Mouse (Mus musculus) heart, postnatal 0 days (tissue): Measurements from ENCODE around the gene Rdh16f1. TPM values are rescaled to one million over a fixed set of nuclear protein-coding genes. Genes with fewer than 3 reads are reported as not detected.
A peak's percentile ranks its signal among the peaks of the same experiment; 100 is the strongest.

Experiments
- ATAC-seq: fragments of 200-750 bp; cut with Nextera tagmentation; 2 replicates; pipeline ENCODE4 v1.8.0; 2017; ENCODE audit warnings: low read depth, moderate number of reproducible peaks, moderate library complexity; ENCODE audit not compliant: insufficient read depth
- DNase-seq: peaks from one replicate; pipeline ENCODE4 v3.0.0-alpha.2; 2016; ENCODE audit warnings: low spot score
- H3K27ac ChIP-seq: fragments of 300-500 bp; sonication (generic); 2 replicates; pipeline ENCODE4 v1.5.1; 2014; ENCODE audit warnings: low read depth, mild to moderate bottlenecking
- H3K27me3 ChIP-seq: fragments of 300-500 bp; sonication (generic); 2 replicates; pipeline ENCODE4 v1.6.1; 2014; ENCODE audit warnings: low read length, mixed read lengths; ENCODE audit not compliant: control insufficient read depth, insufficient read depth
- H3K36me3 ChIP-seq: fragments of 300-500 bp; sonication (generic); replicated peaks from 2 replicates; pipeline ENCODE4 v1.6.1; 2014; ENCODE audit warnings: low read length, mixed read lengths; ENCODE audit not compliant: control insufficient read depth, insufficient read depth
- H3K4me1 ChIP-seq: fragments of 300-500 bp; sonication (generic); 2 replicates; pipeline ENCODE4 v1.6.1; 2014; ENCODE audit warnings: antibody characterized with exemption; ENCODE audit not compliant: control insufficient read depth, insufficient read depth
- H3K4me2 ChIP-seq: fragments of 300-500 bp; sonication (generic); 2 replicates; pipeline ENCODE4 v1.6.1; 2014; ENCODE audit warnings: low read depth, mild to moderate bottlenecking, low read length, moderate library complexity
- H3K4me3 ChIP-seq: fragments of 300-500 bp; sonication (generic); 2 replicates; pipeline ENCODE4 v1.5.1; 2014; ENCODE audit warnings: low read depth, low read length
- H3K9ac ChIP-seq: fragments of 300-500 bp; sonication (generic); replicated peaks from 2 replicates; pipeline ENCODE4 v1.6.1; 2014; ENCODE audit warnings: low read depth, low read length, mixed read lengths
- H3K9me3 ChIP-seq: fragments of 300-500 bp; sonication (generic); replicated peaks from 2 replicates; pipeline ENCODE4 v1.6.1; 2016; ENCODE audit warnings: low read length; ENCODE audit not compliant: control insufficient read depth
- CTCF ChIP-seq: IDR thresholded peaks from 2 replicates; pipeline ENCODE4 v1.5.1; 2016; ENCODE audit warnings: antibody characterized with exemption, control low read depth, low read depth
- EP300 ChIP-seq: IDR thresholded peaks from 2 replicates; pipeline ENCODE4 v1.6.1; 2016; ENCODE audit warnings: antibody characterized with exemption, low read depth
- WGBS: fragments of 180-500 bp; shearing (Covaris S2); extraction: QIAGEN DNeasy Blood & Tissue Kit; methylation state at CpG from one replicate; pipeline ENCODE4 v1.1.7; 2014; 5-methylcytosine and 5-hydroxymethylcytosine counted together
- polyA plus RNA-seq: library from polyadenylated mRNA; unstranded; fragments of >200 nt; fragmentation: Nextera tagmentation; extraction: Ambion mirVana; gene quantifications from 2 replicates; pipeline ENCODE4 v1.2.1, GENCODE M21; 2015
- total RNA-seq: library from RNA; depleted of rRNA; stranded (reverse); fragments of >200 nt; gene quantifications from 2 replicates; pipeline ENCODE4 v1.2.3, GENCODE M21; 2014; ENCODE audit warnings: low replicate concordance; rRNA removed

The Rdh16f1 gene
- not detected in 2 replicates for total RNA-seq
- polyA plus RNA-seq: 0.22 TPM in 1 of 2 replicates, not detected in the other

DNA sequence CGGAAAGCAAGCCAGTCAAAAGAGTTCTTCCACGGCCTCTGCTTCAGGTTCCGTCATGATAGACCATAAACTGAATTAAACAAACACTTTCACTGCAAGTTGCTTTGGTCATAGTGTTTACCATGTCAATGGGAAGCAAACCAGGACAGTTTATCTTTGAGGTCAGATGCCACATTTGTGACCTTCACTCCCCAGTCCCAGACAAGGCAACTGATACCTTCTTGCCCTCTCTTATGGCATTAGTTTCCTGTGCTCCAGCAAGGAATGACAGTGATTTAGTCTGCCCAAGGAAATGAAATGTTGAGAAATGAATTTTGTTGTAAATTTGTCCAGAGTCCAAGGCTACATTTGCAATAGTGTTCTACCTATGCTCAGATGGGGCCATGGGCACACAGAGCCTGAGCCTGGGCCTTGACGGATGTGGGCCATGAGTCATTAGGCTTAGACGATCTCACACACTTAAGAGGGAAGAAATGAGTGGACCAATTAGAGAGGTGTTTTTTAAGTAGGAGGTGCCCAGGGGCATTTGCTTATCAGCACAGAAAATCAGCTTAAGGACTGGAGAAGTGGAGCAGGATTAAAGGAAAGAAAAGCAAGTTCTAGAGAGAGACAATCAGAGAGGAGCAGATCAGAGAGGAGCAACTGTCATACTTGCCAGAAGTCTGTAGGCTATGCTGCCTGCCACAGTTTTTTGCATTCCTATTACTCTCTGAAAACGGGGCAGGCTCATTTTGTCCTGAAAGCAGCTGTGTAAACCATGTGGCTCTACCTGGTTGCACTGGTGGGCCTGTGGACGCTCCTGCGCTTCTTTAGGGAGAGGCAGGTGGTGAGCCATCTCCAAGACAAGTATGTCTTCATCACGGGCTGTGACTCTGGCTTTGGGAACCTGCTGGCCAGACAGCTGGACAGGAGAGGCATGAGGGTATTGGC lies at the start of gene Rdh16f1, which contains the start of gene Rdh1:
Rdh16f1 (plus strand) TSS at position 607 of the 930 bp plus-strand sequence.
Rdh1 (plus strand) TSS at position 541 of the 930 bp plus-strand sequence.
- no peak within 1 kb of the TSS for H3K9ac ChIP-seq
- H3K9me3 ChIP-seq: no peaks in the 10 kb centered on the region
- H3K36me3 ChIP-seq: no peaks in the 10 kb centered on the region
- DNase-seq (no peak), ATAC-seq (no peak)
- 57% methylated on average over 9 of the region's 9 CpGs for WGBS
- H3K4me2 ChIP-seq: no peak within 1 kb of the TSS
- TF ChIP-seq CTCF (no peak), EP300 (no peak)
- peaks cover 11% of the 10 kb centered on the region; the same call in 1 of the 2 replicates for H3K4me1 ChIP-seq
- H3K4me3 ChIP-seq: no peak within 1 kb of the TSS
- H3K27me3 ChIP-seq: no peaks in the 10 kb centered on the region
- H3K27ac ChIP-seq: no peak within 1 kb of the TSS

DNA sequence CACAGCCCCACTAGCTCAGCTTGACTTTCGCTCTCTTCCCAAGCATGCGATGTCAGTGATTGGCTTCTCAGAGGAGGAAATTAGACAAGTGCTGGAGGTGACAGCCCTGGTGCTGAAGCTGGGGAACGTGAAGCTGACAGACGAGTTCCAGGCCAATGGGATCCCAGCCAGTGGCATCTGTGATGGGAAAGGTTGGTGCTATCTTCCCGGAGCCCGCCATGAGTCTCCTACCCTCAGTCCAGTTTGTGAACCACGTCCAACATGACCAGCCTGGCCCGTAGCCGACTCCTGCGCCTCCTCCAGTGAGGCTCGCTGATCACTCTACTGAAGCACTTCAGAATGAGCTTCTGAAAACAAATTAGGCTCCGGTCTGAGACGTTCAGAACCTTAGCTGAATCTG lies 49.3 kb upstream of the Rdh16f1 start:
- WGBS: 72% methylated on average over 13 of the region's 13 CpGs
- peaks cover 12% of the 10 kb centered on the region for H3K4me1 ChIP-seq
- H3K9me3 ChIP-seq: no peaks in the 10 kb centered on the region
- H3K36me3 ChIP-seq: no peaks in the 10 kb centered on the region
- no peak overlapping the region for H3K27ac ChIP-seq
- no peak overlapping the region for H3K4me3 ChIP-seq
- DNase-seq (no peak), ATAC-seq (no peak)
- TF ChIP-seq CTCF (no peak), EP300 (no peak)
- H3K27me3 ChIP-seq: no peaks in the 10 kb centered on the region
- H3K4me2 ChIP-seq: no peak overlapping the region
- H3K9ac ChIP-seq: no peak overlapping the region

DNA sequence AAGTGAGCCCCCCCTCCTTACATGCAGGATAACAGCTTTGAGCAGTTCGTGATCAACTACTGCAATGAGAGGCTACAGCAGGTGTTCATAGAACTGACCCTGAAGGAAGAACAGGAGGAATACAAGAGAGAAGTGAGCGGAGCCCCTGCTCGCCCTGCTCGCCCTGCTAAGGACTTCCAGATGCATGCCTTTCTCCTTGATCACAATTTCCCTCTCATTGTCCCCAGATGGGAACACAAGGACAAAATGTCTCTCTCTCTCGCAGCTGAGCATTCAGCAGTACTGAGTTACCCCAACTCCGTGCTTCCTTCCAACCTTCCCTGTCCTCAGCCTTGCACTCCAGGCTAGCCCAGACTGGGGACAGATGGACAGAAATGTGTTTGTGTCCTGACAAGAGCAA lies 46.9 kb upstream of the Rdh16f1 start:
- Histone ChIP-seq H3K27ac (no peak overlapping the region), H3K27me3 (no peaks in the 10 kb centered on the region), H3K9ac (no peak overlapping the region), H3K4me2 (no peak overlapping the region), H3K4me1 (peaks cover 2% of the 10 kb centered on the region), H3K36me3 (no peaks in the 10 kb centered on the region), H3K4me3 (no peak overlapping the region), H3K9me3 (no peaks in the 10 kb centered on the region)
- 61% methylated on average over 6 of the region's 6 CpGs for WGBS
- no peak for TF ChIP-seq EP300
- TF ChIP-seq CTCF: no peak
- ATAC-seq: no peak
- no peak for DNase-seq

DNA sequence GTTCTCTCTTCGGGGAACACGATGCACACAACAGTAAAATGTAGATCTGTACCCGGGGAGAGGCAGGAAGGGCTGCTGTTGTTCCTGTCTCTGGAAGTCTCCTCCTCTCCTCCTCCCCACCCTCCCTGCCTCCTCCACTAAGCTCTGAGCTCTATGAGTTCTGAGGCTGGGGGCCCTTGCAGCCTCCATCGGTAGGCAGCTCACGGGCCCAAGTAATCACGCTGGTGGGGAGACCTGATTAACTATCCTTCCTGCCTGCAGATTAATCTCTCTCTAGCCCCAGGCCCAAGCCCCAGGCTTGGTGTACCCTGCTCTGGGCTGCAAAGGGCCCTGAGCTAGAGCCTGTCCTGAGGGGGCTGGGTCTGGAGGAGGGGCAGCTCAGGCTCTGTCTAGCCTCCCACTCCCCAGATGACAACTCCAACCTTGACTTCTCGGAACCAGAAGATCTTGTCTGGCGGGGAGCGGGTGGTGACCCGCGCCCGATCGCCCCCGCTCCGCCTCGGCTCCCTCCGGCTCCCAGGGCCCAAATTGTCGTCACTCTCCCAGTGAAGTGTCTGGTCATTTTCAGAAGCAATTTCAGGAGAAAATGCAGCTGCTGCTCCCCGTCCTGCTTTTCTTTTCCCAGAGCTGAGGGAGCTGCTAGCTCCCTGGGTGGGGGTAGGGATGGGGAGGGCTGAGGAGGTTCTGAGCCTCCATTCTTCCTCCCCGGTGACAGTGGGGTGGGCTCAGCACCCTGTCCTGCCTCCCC lies 37.7 kb upstream of the Rdh16f1 start:
- no peak overlapping the region for H3K9ac ChIP-seq
- no peaks in the 10 kb centered on the region for H3K9me3 ChIP-seq
- ATAC-seq: no peak
- no peak for DNase-seq
- H3K27ac ChIP-seq: no peak overlapping the region; the same call in 1 of the 2 replicates
- H3K27me3 ChIP-seq: peaks cover 32% of the 10 kb centered on the region
- 13% methylated on average over 20 of the region's 20 CpGs for WGBS
- H3K4me2 ChIP-seq: peak overlapping the region; percentile 25
- no peak for TF ChIP-seq EP300
- no peak overlapping the region for H3K4me3 ChIP-seq
- H3K4me1 ChIP-seq: no peaks in the 10 kb centered on the region
- no peaks in the 10 kb centered on the region for H3K36me3 ChIP-seq

DNA sequence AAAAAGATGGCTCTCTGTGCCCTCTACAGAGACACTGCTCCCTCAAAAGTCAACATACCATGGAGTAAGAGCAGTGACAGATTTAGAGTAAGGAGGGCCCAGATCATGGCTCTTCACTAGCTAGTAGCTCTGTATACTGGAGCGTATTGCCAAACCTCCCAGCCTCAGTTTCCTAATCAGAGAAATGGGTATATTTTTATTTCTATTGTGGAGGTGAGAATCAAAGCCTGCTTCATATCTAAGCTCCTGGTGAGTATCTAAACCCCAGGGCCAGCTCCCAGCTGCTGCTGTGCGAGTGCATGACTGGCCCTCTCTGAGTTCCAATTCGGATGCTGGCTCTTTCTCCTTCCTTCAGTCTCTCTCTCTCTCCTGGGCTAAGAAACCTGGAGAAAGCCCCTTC lies 35.4 kb upstream of the Rdh16f1 start, which contains the start of gene Tac2:
Tac2 (plus strand) TSS at position 301 of the 400 bp plus-strand sequence.
- TF ChIP-seq EP300 (no peak), CTCF (no peak)
- no peak within 1 kb of the TSS for H3K27ac ChIP-seq
- H3K4me2 ChIP-seq: no peak within 1 kb of the TSS
- peaks cover 39% of the 10 kb centered on the region for H3K27me3 ChIP-seq
- no peak within 1 kb of the TSS for H3K9ac ChIP-seq
- H3K36me3 ChIP-seq: no peaks in the 10 kb centered on the region
- H3K4me3 ChIP-seq: no peak within 1 kb of the TSS
- DNase-seq (no peak), ATAC-seq (no peak)
- no peaks in the 10 kb centered on the region for H3K9me3 ChIP-seq
- 75% methylated on average over 3 of the region's 3 CpGs for WGBS
- H3K4me1 ChIP-seq: no peaks in the 10 kb centered on the region
